ENCODE assay signal across 8 mouse cellular contexts in genomic region chr6:100195870-100196409, GRCm38 (mm10).
DNase-seq lines count a peak whose midpoint lies in the region; ATAC-seq and TF ChIP-seq lines count a peak whose summit lies in the region.

No protein-coding gene starts in this region.

- no peaks in the 10 kb centered on the region for H3K79me2 ChIP-seq in heart, adult 2 months (replicated peaks; ENCODE audit: control insufficient read depth, insufficient read depth, low read length)

- DNase-seq in neural tube, embryonic 10.5 days (ENCODE audit: extremely low spot score, low spot score), result no peak
- DNase-seq in heart, adult 2 months, result peak; percentile 60 to 65
- peak; percentile 45 for DNase-seq in kidney, adult 9 months
- DNase-seq in lung, embryonic 14.5 days, result peak; percentile 95
- peak; percentile 53 for DNase-seq in skeletal muscle tissue, adult 2 months (ENCODE audit: low read depth, low spot score)
- DNase-seq in thymus, postnatal 4 days, result no peak
- DNase-seq in right cerebral cortex, postnatal 36 days (ENCODE audit: low spot score in 2 of 2), result no peak

- WGBS in neural tube, embryonic 12.5 days, result 11% methylated on average over 7 of the region's 7 CpGs
- WGBS in heart, adult 2 months, result 20% methylated on average over 7 of the region's 7 CpGs
- WGBS in lung, embryonic 14.5 days, result 8% methylated on average over 7 of the region's 7 CpGs

- H3K4me1 ChIP-seq in neural tube, embryonic 12.5 days, result peaks cover 18% of the 10 kb centered on the region
- H3K4me1 ChIP-seq in heart, adult 2 months (ENCODE audit: control insufficient read depth, insufficient read depth, low read length), result no peaks in the 10 kb centered on the region; the same call in 1 of the 2 replicates
- H3K4me1 ChIP-seq in lung, embryonic 14.5 days (ENCODE audit: insufficient read depth), result peaks cover 52% of the 10 kb centered on the region

- TF ChIP-seq CTCF in heart, adult 2 months (IDR thresholded peaks at IDR 0.05), result no peak
- TF ChIP-seq CTCF in lung, embryonic 14.5 days (IDR thresholded peaks at IDR 0.05; ENCODE audit: low read depth), result peak; percentile 28; the same call in 1 of the 2 replicates

- peak overlapping the region; percentile 6; the same call in 1 of the 2 replicates for H3K9ac ChIP-seq in neural tube, embryonic 12.5 days
- no peak overlapping the region for H3K9ac ChIP-seq in heart, adult 2 months (ENCODE audit: low read depth, low read length)
- no peak overlapping the region for H3K9ac ChIP-seq in lung, embryonic 14.5 days

- no peak overlapping the region for H3K4me2 ChIP-seq in neural tube, embryonic 12.5 days (replicated peaks)
- H3K4me2 ChIP-seq in lung, embryonic 14.5 days, result peak overlapping the region; percentile 35; the same call in 1 of the 2 replicates

- no peak for TF ChIP-seq POLR2A in heart, adult 2 months (IDR thresholded peaks at IDR 0.05; ENCODE audit: insufficient read depth, low read depth, low read length)

- no peak overlapping the region for H3K4me3 ChIP-seq in neural tube, embryonic 12.5 days
- no peak overlapping the region for H3K4me3 ChIP-seq in heart, adult 2 months
- no peak overlapping the region for H3K4me3 ChIP-seq in lung, embryonic 14.5 days (ENCODE audit: low read depth, low read length)

- TF ChIP-seq EP300 in heart, adult 2 months (IDR thresholded peaks at IDR 0.05; ENCODE audit: insufficient read depth, low read depth, low read length), result 0 out of 2 replicates have a peak, but pooled peaks have one; percentile 12

- H3K9me3 ChIP-seq in neural tube, embryonic 12.5 days, result no peaks in the 10 kb centered on the region
- H3K9me3 ChIP-seq in lung, embryonic 14.5 days (ENCODE audit: low read depth, low read length), result no peaks in the 10 kb centered on the region

- H3K36me3 ChIP-seq in neural tube, embryonic 12.5 days, result no peaks in the 10 kb centered on the region
- no peaks in the 10 kb centered on the region for H3K36me3 ChIP-seq in heart, adult 2 months (ENCODE audit: control insufficient read depth, insufficient read depth, low read length)
- H3K36me3 ChIP-seq in lung, embryonic 14.5 days (ENCODE audit: insufficient read depth), result no peaks in the 10 kb centered on the region

- ATAC-seq in neural tube, embryonic 12.5 days (ENCODE audit: low FRiP score, low read depth), result peak; percentile 17; the same call in 1 of the 2 replicates
- peak; percentile 90 for ATAC-seq in lung, embryonic 14.5 days (ENCODE audit: insufficient read depth)

- no peak overlapping the region for H3K27ac ChIP-seq in neural tube, embryonic 12.5 days
- peak overlapping the region; percentile 57 for H3K27ac ChIP-seq in heart, adult 2 months
- H3K27ac ChIP-seq in lung, embryonic 14.5 days (ENCODE audit: low read depth), result peak overlapping the region; percentile 87

- intact Hi-C loops in heart, adult 2 months (cut with DNase I), result no loop called here

- 0 out of 2 replicates have a peak, but pooled peaks cover 3% of the 10 kb centered on the region for H3K27me3 ChIP-seq in neural tube, embryonic 12.5 days (replicated peaks)
- H3K27me3 ChIP-seq in heart, adult 2 months (ENCODE audit: control insufficient read depth, insufficient read depth, low read length), result no peaks in the 10 kb centered on the region
- no peaks in the 10 kb centered on the region for H3K27me3 ChIP-seq in lung, embryonic 14.5 days (ENCODE audit: insufficient read depth, low read length)

Comparison
In these comparisons a context has a peak if more than half of its experiments do, and no peak if none do; other contexts are left out.
1. DNase-seq: peak in heart, adult 2 months (2 of 2), kidney, adult 9 months (single experiment), lung, embryonic 14.5 days (single experiment) and skeletal muscle tissue, adult 2 months (single experiment); none in neural tube, embryonic 10.5 days (single experiment), thymus, postnatal 4 days (single experiment) and right cerebral cortex, postnatal 36 days (0 of 2).